Mouse (Mus musculus) erythroid progenitor cell, adult 5-6 weeks (primary cell): ENCODE measurements at regions not wholly inside any gene's neighbourhood (a gene's known extent, or its start where the extent isn't known, plus 50 kb on each side); places are given as distances from the start of the nearest gene placed in this dataset.
"Not testable (repeated sequence)": the region's sequence is repeated elsewhere in the genome, so short reads cannot be mapped to it uniquely, and the experiment has no call there.

Experiments used
- ATAC-seq: replicated peaks from 2 replicates; pipeline ENCODE4 v1.8.0; 2016; ENCODE audit warnings: moderate number of reproducible peaks, mild to moderate bottlenecking, moderate TSS enrichment, inconsistent platforms; ENCODE audit not compliant: poor library complexity, low FRiP score, severe bottlenecking

DNA sequence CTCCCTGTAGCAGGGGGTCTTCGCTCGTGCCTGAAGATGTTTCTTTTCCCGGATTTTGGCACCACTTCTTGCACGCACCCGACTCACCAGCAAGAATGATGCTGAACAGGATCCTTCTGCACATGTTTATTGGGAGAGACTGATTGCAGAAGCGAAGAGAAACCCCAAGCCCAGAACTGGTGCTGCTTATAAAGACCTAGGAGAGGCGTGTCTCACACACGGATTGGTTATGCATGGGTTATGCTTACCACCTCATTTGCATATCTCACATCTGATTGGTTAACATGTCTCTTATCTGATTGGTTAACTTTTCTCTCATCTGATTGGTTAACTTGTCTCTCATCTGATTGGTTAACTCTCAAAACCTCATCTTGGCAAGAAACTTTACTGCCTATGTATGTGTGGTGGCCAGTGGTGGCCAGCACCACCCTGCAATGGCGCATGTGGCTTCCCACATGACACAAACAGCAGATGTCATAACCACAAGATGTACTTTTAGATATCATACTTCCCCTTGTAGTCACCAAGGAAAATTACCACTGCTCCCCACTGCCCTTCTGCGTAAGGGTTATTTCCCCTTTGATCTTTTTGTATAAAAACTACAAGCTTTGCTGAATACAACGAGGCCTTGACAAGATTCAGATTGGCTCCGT is 125.8 kb upstream of the Ubl3 start:
- ATAC-seq, result not testable (repeated sequence)

DNA sequence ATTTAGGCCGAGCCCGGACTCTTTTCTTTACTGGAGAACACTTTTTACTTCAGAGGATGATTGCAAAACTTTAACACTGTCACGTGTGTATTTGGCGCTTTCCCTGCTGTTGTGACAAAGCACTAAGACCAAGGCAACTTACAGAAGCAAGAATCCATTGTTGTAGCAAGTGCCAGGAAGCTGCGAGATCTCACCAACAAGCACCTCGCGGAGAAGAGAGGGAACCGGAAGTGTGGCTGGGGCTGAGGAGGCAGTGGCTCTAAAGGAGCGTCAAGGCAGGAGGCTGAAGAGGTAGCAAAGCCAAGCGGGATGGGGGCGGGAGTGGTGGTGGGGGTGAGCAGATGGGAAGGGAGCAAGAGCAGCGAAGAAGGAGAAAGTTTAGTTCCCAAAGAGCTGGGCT is 121.7 kb upstream of the Ubl3 start:
- ATAC-seq, result no peak

DNA sequence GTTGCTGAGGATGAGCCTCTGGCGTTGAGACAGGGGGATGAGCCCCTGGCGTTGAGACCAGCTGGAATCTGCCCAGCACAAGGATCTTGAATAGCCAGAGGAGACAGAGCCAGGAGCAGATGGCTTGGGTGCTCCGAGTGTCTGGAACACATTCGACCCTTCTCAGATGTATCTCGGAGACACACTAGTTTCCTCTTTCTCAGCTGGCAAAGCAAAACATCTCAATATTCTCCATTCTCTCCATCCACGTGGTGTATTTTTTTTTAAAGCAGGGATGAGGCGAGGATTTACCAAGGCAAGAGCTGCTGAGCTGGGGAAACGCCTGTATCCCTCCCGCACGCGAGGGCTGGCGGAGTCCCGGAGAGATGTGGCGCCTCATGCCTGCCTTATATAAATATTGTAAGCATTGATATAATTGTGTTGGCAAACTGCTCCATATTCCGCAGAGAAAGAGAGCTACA is 109.7 kb upstream of the Ubl3 start:
- no peak for ATAC-seq

DNA sequence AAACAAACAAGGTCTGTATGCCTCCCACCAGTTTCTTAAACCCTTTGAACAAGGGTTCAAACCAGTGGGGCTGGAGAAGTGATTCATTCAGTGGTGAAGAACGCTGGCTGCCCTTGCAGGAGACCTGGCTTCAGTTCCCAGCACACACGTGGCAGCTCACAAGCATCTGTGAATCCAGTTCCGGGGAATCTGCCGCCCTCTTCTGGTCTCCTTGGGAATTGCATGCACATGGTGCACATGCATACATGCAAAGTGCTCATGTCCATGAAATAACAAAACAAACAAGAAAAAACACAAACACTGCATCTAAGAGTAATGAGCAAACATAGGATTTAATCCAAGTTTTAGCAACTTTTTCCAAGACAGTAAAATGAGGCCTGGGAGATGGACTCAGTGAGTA is 108.5 kb upstream of the Ubl3 start:
- no peak for ATAC-seq

DNA sequence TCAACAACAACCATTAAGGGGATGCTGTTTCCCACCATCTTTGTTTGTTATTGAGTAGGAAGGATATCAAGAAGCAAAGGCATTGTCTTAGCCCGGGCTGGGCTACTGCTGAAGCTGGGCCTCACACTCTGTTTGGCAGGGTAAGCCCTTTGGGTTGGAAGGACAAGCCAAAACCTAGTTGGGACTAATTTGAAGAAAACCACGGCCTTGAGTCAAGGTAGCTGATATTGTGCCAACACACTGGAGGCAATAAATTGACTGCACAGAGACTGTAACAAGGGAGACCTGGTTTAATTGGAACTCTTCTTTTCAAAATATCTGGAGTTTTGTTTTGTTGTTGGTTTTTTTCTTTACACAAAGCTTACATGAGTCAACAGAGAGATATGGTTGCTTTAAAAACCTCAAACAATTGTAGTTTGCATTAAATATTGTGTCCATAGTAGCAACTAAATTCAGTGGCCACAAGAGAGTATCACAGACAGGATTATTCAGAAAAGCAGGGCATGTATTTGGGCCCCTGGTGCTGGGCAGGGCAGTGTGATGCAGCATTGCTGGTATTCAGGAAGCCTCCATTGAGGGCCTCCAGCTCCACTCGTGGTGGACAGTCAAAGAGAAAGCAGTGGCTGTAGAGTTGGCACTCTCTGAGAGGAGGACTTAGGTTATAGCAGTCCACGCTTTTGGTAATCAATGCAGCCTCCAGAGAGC is 105.5 kb upstream of the Ubl3 start:
- ATAC-seq, result no peak

DNA sequence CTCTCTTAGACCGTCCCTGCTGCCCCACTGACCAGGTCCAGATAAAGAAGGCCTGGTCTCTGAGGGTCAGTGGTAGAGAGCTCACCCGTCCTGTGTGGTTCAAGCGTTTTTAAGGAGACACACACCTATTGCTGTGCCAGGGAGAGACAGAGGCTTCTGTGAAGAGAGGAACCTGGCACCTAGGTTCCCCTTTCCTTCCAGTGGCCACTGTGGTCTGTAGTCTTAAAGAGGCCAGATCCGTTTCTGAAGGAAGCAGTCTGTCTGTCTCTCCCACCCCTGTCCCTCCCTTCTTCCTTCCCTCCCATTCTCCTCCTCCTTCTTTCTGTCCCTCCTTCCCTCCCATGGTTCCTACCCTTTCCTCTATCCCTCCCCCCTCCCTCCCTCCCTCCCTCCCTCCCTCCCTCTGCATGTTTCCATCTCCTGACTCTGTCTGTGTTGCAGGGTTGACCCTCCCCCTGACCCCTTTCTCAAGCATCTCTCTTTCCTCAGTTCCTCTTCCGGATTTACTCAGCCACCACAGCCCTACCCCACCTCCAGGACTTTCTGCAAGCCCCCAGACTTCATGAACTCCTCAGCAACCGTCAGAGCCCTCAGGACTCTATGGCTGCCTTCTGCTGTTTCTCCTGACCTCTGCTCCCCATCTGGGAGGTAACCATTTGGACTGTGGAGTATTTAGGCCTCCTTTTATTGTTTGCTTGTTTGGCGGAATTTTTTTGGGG is 100.1 kb upstream of the Ubl3 start:
- ATAC-seq, result no peak

DNA sequence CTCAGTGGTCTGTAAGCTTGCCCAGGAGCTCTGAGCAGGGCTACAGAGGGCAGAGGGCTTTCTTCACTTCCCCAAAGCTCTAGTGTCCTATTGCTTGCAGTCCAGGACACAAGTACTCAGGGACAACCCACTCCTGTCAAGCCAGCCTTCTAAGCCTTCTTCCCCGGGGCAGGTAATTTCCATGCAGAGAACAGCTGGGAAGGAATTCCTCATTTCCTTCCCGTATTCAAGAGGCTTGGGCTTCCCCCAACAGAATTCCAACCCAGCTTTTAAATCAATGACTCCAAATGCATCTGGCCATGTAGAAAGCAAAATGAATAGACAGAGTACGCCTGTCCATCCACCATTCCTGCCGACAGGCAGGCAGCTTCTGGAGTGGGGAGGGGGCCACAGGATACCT is 99.1 kb upstream of the Ubl3 start:
- no peak for ATAC-seq

DNA sequence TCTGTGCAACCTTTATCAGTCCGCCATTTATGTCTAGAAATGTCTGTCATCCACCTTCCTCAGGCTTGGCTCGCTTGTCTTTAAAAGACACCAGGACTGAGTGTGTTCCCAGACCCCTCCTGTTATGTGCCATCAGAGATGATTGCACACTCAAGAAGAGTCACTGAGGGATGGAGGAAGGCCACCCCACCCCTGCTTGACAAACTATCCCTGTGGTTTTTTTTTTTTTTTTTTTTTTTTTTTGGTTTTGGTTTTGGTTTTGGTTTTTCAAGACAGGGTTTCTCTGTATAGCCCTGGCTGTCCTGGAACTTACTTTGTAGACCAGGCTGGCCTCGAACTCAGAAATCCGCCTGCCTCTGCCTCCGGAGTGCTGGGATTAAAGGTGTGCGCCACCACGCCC is 97.0 kb upstream of the Ubl3 start:
- ATAC-seq, result not testable (repeated sequence)

DNA sequence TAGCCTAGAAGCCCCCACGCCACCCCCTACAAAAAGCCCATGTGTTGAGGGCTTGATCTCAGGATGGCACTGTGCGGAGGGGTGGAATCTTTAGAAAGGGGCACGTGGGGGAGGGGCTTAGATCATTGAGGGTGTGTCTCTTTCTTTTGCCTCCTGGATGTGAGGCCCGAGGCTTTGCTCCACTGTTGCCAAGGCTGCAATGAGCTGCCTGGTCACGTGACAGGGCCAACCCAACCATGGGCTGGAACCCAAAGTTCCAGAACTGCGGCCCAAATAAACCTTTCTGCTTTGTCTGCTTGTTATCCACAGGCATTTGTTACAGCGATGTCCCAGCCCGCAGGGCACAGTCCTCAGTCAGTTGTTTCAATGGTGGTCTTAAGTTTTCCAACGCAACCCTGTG is 96.5 kb upstream of the Ubl3 start:
- no peak for ATAC-seq

DNA sequence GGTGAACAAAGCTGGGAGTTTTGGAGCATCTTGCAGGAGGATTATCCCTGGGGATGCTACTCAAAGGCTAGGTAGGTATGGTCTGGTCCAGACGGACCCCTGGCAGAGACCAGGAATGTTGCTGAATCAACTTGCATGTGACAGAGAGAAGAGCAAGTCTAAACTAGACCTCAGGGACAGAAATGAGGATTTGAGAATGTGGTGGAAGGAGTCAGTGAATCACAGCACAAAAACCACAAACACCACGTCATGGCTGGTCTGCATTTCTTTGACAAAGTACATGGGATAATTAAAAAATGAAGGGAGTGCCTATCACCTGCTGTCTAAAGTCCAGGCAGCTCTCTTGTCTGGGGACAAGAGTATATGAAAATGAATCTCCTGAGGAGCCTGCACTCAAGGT is 95.1 kb upstream of the Ubl3 start:
- ATAC-seq, result no peak

DNA sequence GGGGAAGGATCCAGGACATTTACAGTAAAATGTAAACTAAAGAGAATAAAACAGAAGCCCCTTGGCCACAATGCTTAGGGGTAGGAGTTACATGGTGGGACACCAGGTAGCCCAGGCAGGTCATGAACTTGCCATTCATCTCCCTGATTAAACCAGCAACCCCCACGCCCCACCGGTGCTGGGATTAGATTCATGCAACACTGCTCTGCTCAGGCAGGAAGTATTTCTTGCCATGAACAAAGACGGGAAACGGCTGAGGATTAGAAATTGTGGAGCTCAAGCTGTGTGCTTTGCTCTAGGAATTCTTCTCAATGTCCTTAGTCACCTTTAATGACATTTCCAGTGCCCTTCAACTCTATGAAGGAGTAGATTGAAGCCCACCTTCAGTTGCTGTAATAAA is 93.2 kb upstream of the Ubl3 start:
- ATAC-seq, result no peak

DNA sequence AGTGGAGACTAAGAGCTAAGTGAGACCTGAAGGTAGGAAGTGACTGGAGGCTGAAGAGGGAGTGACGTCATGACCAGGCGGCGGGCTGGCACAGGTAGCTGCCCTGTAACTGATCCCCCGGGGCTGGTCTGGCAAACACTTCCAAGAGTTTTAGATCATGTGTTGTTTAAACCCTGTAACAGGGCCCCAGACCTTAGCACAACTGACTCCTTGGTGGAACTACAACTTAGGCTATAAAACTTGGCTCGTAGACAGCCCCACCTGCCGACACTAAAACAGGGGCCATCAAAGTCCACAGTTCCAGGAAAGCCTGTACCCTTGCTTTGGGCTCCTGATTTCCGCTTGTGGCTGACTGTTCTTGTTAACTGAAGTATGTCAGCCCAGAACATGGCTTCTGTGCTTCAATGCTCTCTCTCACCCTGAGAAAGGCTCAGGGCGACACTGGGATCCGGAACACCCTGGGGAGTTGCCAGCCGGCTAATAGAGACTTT is 92.6 kb upstream of the Ubl3 start:
- ATAC-seq, result no peak

DNA sequence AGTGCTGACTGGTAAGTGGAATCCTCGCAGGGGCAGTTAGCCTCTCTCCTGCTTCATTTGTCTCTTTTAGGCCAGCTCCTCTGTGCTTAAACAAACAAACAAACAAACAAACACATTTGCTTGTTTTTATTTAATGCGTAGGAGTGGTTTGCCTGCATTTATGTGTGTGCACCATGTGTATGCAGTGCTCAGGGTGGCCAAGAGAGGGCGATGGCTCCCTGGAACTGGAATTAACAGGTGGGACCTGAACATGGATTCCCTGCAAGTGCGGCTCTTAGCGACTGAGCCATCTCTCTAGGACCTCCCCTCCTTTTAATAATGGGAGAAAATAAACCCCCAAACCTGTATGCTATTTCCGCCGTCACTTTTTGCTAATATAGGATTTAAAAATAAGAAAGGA is 91.8 kb upstream of the Ubl3 start:
- no peak for ATAC-seq

DNA sequence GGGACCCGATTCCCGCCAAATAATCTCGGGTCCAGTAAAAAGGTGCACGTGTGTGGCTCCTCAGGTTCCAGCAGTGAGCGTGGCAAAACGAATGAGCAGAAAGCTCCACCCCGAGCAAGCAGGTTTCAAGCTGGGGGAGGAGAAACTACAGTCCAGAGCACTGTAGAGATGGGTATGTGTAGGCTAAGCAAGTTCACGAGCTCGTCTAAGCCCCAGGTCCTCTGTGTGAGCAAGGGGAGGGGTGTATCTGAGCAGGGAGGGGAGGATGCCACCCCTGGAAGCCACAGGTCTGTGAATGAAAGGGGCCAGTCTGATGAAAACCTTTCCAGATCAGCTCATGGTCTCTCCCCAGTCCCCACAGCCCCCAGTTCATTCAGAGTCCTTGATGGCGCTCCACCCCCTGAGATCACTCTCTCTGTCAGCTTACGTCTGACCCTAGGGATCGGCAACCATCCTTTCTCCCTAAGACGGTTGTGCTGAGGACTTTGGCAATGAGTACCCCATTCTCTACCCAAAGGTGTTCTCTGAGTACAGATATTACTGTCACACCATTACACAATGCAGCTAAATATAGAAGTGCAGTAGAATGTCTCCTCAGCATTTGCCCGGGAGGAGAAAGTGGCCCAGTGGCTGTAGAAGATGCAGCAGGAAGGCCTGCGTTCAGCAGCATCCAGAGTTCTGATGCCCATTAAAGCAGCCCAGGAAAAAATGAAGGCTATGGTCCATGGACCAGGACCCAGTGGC is 89.2 kb upstream of the Ubl3 start:
- no peak for ATAC-seq

DNA sequence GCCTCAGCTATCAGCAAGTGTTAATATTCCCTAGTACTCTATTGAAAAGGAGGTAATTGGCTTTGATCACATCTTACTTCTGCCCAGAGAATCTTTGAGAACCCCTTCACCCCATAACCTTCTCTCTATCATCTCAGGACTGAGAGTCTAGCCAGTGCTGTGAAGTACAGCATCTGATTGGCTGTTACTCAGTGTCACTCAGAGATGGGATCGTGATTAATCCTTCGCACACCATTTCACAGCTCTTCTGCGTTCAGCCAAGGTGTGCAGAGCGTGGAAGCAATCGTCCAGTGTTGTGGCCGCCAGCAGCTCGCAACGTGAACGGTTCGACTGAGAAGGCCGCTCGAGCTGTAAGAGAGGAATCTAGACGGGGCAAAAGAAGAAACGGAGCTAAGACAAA is 87.9 kb upstream of the Ubl3 start:
- ATAC-seq, result no peak

DNA sequence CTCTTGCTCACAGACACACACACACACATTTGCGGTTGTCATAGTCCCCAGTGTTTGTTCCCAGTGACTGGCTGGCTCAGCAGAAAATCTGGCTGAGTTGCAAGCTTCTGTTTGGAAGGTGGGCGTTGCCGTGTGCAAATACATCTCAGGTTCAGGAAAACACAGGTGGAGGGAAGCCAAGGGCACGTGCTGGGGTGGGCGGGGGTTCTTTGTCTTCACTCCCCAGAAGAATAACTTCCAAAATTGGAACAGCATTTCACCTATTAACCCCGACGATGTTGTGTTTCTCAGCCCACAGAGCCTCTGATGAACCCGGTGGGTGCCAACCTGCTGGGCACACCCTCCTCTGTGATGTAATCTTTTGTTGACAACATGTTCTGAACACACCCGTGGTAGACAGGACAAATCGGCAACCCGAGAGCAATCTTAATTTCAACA is 82.3 kb upstream of the Ubl3 start:
- no peak for ATAC-seq

DNA sequence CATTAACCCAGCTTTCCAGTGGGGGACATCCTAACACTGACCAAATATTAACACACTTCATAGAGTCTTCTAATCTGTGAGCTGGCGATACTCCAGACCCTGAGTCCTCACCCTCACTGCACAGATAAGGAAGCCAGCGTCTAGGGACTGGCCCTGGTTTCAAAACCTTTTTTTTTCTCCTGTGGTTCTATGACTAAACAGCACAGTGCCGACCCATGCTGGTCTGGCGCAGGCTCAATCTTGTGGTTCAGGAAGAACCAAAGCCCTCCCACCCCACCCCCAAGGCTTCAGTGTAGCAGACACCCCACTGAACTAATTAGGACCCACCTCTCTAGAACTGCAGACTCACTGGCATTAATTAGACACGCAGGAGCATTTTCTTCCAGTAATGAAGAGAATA is 81.4 kb upstream of the Ubl3 start:
- no peak for ATAC-seq

DNA sequence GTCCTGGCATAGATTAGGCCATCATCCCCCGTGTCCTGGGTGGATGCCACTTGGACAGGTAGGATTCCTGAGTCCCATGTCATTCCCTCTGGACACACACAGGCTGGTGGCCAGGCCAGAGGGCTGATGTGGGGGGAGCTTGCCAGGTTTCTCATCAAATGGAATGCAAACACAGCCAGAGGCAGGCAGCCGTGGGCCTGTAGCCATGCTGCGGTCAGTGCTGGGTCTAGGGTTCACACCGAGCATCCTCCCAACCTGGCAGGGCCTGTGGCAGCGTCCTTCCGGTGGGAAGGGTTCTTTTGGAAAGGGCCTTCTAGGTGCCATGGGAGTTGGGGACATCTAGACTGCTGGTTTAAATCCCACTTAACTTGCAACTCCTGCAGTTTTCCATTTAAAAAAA is 80.7 kb upstream of the Ubl3 start:
- ATAC-seq, result no peak

DNA sequence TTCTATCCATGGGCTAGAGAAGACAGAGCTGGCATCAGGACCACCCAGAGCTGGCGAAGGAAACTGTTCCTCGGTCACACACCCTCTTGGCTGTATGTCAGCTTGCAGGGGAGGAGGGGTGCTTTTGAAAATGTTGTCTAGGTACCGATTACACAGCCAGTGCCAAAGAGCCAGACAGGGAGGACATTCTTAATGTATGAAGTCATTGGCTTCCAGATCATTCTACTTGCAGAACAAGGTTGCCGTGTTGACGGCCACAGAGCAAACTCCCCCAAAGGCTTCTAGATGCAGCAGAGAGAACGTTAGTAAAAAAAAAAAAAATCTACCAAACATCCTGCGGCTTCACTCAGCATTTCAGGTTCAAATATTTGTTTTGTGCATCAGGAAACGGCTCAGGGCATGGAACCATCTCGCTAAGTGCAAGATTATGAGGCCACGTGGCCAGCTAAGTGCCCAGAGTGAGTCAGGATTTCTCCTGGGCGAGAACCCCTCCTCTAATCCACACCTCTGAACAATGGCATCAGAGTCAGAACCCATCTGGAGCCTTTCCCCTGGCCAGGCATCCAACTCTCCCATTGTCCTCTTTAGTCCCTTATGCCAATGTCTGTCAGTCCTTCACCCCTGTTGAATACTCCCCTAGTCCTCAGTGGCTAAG is 80.1 kb upstream of the Ubl3 start:
- ATAC-seq, result no peak

DNA sequence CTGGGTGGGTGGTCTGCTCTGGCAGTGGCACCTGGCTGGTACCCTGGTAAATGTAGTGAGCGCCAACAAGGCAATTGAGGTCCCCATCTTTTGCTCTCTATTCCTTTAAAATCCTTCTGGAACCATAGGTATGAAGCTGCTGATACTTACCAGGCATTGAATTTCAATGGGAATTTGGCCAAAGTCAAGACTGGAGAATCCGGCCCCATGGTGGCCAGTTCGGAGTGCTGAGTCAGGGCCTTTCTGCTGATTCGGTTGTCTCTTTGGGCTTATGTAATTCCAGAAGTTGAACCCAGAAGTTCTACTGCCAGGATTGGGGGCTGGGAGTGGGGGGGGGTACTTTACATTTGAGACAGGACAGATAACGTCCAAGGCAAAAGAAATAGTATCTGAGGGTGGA is 79.0 kb upstream of the Ubl3 start:
- ATAC-seq, result no peak
